Mouse (Mus musculus) neural tube, embryonic 14.5 days (tissue): ENCODE measurements at regions not wholly inside any gene's neighbourhood (a gene's known extent, or its start where the extent isn't known, plus 50 kb on each side); places are given as distances from the start of the nearest gene placed in this dataset.

Experiments used
- ATAC-seq: fragments of 200-750 bp; cut with Nextera tagmentation; 2 replicates; pipeline ENCODE4 v1.8.0; 2017; ENCODE audit warnings: low read depth, mild to moderate bottlenecking, moderate TSS enrichment, moderate library complexity
- H3K27ac ChIP-seq: fragments of 300-500 bp; sonication (generic); 2 replicates; pipeline ENCODE4 v1.5.1; 2014; ENCODE audit warnings: low read depth, mild to moderate bottlenecking, control low read depth, low read length, moderate library complexity, mixed read lengths
- H3K27me3 ChIP-seq: fragments of 300-500 bp; sonication (generic); 2 replicates; pipeline ENCODE4 v1.6.1; 2014; ENCODE audit warnings: low read length; ENCODE audit not compliant: control insufficient read depth, insufficient read depth
- H3K36me3 ChIP-seq: fragments of 300-500 bp; sonication (generic); 2 replicates; pipeline ENCODE4 v1.6.1; 2014; ENCODE audit warnings: low read length, mixed read lengths; ENCODE audit not compliant: control insufficient read depth, insufficient read depth
- H3K4me1 ChIP-seq: fragments of 300-500 bp; sonication (generic); 2 replicates; pipeline ENCODE4 v1.6.1; 2014; ENCODE audit warnings: low read length; ENCODE audit not compliant: control insufficient read depth, insufficient read depth
- H3K4me2 ChIP-seq: fragments of 300-500 bp; sonication (generic); 2 replicates; pipeline ENCODE4 v1.6.1; 2014; ENCODE audit warnings: mild to moderate bottlenecking, low read depth, low read length, control low read depth
- H3K4me3 ChIP-seq: fragments of 300-500 bp; sonication (generic); 2 replicates; pipeline ENCODE4 v1.5.1; 2014; ENCODE audit warnings: low read depth, low read length, control low read depth, mixed read lengths
- H3K9ac ChIP-seq: fragments of 300-500 bp; sonication (generic); replicated peaks from 2 replicates; pipeline ENCODE4 v1.6.1; 2014; ENCODE audit warnings: low read depth, mild to moderate bottlenecking, control low read depth, low read length, mixed read lengths
- H3K9me3 ChIP-seq: fragments of 300-500 bp; sonication (generic); 2 replicates; pipeline ENCODE4 v1.6.1; 2016; ENCODE audit warnings: low read length; ENCODE audit not compliant: control insufficient read depth
- WGBS: fragments of 180-500 bp; shearing (Covaris S2); extraction: QIAGEN DNeasy Blood & Tissue Kit; methylation state at CpG from one replicate; pipeline ENCODE4 v1.1.7; 2014; 5-methylcytosine and 5-hydroxymethylcytosine counted together

GRCm38 (mm10) chr9:24006353-24006752 is 91.4 kb upstream of the Npsr1 start:
- WGBS, result 100% methylated on average over 1 of the region's 1 CpGs
- no peaks in the 10 kb centered on the region for H3K4me1 ChIP-seq
- no peak overlapping the region for H3K27ac ChIP-seq
- no peaks in the 10 kb centered on the region for H3K27me3 ChIP-seq
- H3K9ac ChIP-seq, result no peak overlapping the region
- H3K4me3 ChIP-seq, result no peak overlapping the region
- no peak for ATAC-seq
- no peaks in the 10 kb centered on the region for H3K36me3 ChIP-seq
- H3K9me3 ChIP-seq, result no peaks in the 10 kb centered on the region
- no peak overlapping the region for H3K4me2 ChIP-seq

- no peaks in the 10 kb centered on the region for H3K9me3 ChIP-seq
- no peak for ATAC-seq
- WGBS, result 71% methylated on average over 4 of the region's 4 CpGs
- no peak overlapping the region for H3K4me3 ChIP-seq
- H3K27me3 ChIP-seq, result no peaks in the 10 kb centered on the region
- H3K9ac ChIP-seq, result no peak overlapping the region
- H3K27ac ChIP-seq, result no peak overlapping the region
- H3K4me1 ChIP-seq, result no peaks in the 10 kb centered on the region
- H3K4me2 ChIP-seq, result no peak overlapping the region
- no peaks in the 10 kb centered on the region for H3K36me3 ChIP-seq
Measured at GRCm38 (mm10) chr9:24038274-24038673, 59.5 kb upstream of the Npsr1 start.
